ENCODE assay signal across 13 mouse cellular contexts in genomic region chr6:18087160-18087804, GRCm38 (mm10). TPM values are rescaled to one million over a fixed set of nuclear protein-coding genes. Genes with fewer than 3 reads are reported as not detected.
DNase-seq lines count a peak whose midpoint lies in the region; ATAC-seq and TF ChIP-seq lines count a peak whose summit lies in the region.
"Had no signal": no experiment of that assay in that cellular context is flagged by ENCODE, and none has a peak within 500 bp of the region (broad histone marks: within the 10 kb centered on the region; RNA-seq: fewer than 3 reads in every experiment).

No protein-coding gene starts in this region.

- POLR2A ChIA-PET in Patski (lab: Charles Lee): no interaction called here

- peak; percentile 32; the same call in 1 of the 2 replicates for ATAC-seq in intestine, embryonic 14.5 days (replicated peaks; ENCODE audit: low FRiP score, low TSS enrichment, low read depth)
- ATAC-seq in intestine, embryonic 16.5 days: no peak
- peak; percentile 54 for ATAC-seq in Patski
- no peak for ATAC-seq in limb, embryonic 14.5 days (ENCODE audit: low FRiP score, low read depth)

- peak; percentile 78 for TF ChIP-seq RAD21 in CH12.LX (IDR thresholded peaks at IDR 0.05; ENCODE audit: low read depth, low read length)

- TF ChIP-seq CTCF in CH12.LX (conservative IDR thresholded peaks at IDR 0.05 in 1 of 2, IDR thresholded peaks at IDR 0.05 in 1 of 2; ENCODE audit: low read depth in 2 of 2, low read length in 2 of 2) (peak in 1 of 2 experiments; percentile 67; a peak in 2 of 4 replicates), Patski (IDR thresholded peaks at IDR 0.05) (peak; percentile 64)

- H3K79me2 ChIP-seq in CH12.LX (replicated peaks; ENCODE audit: control insufficient read depth, extremely low read depth, insufficient read depth, poor library complexity, severe bottlenecking): no peaks in the 10 kb centered on the region

- in situ Hi-C loops in CH12.LX (cut with MboI; ENCODE audit: low pct_ligation_motif_present, low pct_unique_long_range_greater_than_20kb, low sequenced_read_pairs): loop anchor here (25.0 kb wide), 1 partner anchor 275 kb away; no protein-coding TSS in a partner anchor
- in situ Hi-C loops in Patski (cut with MboI; ENCODE audit: low pct_unique_long_range_greater_than_20kb): loop anchor here (5.0 to 10.0 kb wide), 2 partner anchors 285 to 728 kb away; no protein-coding TSS in a partner anchor

- WGBS in intestine, embryonic 14.5 days: 61% methylated on average over 5 of the region's 5 CpGs
- 58% methylated on average over 5 of the region's 5 CpGs for WGBS in intestine, embryonic 16.5 days
- 49% methylated on average over 5 of the region's 5 CpGs for WGBS in limb, embryonic 14.5 days

- no peaks in the 10 kb centered on the region for H3K9me3 ChIP-seq in intestine, embryonic 14.5 days (ENCODE audit: control insufficient read depth, low read length)
- H3K9me3 ChIP-seq in intestine, embryonic 16.5 days (ENCODE audit: control insufficient read depth, low read length): no peaks in the 10 kb centered on the region
- no peaks in the 10 kb centered on the region for H3K9me3 ChIP-seq in CH12.LX (replicated peaks; ENCODE audit: low read length)
- no peaks in the 10 kb centered on the region for H3K9me3 ChIP-seq in limb, embryonic 14.5 days (ENCODE audit: control insufficient read depth, low read length)

- no peaks in the 10 kb centered on the region for H3K36me3 ChIP-seq in intestine, embryonic 14.5 days (ENCODE audit: control insufficient read depth, insufficient read depth, low read length)
- H3K36me3 ChIP-seq in intestine, embryonic 16.5 days (ENCODE audit: control insufficient read depth, insufficient read depth, low read length): no peaks in the 10 kb centered on the region
- no peaks in the 10 kb centered on the region for H3K36me3 ChIP-seq in CH12.LX (replicated peaks in 1 of 2; ENCODE audit: control insufficient read depth in 1 of 2, insufficient read depth in 1 of 2, low read length in 1 of 2)
- H3K36me3 ChIP-seq in limb, embryonic 14.5 days (ENCODE audit: control insufficient read depth, insufficient read depth, low read length): no peaks in the 10 kb centered on the region

- dilution Hi-C loops in CH12.LX (cut with MboI; ENCODE audit: extremely low pct_ligation_motif_present, extremely low pct_unique_long_range_greater_than_20kb, low sequenced_read_pairs): no loop called here

- no peak for DNase-seq in intestine, embryonic 14.5 days (ENCODE audit: low spot score)
- DNase-seq in CH12.LX (ENCODE audit: extremely low read depth) (peak; percentile 19), Patski (ENCODE audit: low read depth, low spot score) (no peak)
- DNase-seq in limb, embryonic 14.5 days (ENCODE audit: low spot score): peak; percentile 80
- no peak for DNase-seq in testis, postnatal 14 days (ENCODE audit: low spot score)
- DNase-seq in gastrocnemius, adult 8-10 months (ENCODE audit: low spot score in 2 of 2): no peak
- DNase-seq in heart, postnatal 4 days: no peak
- DNase-seq: cerebellum, adult 18-20 months; left cerebral cortex, postnatal 4 days; right cerebral cortex, postnatal 4 days; thymus, postnatal 25 days had no signal

- H3K9ac ChIP-seq in intestine, embryonic 14.5 days (ENCODE audit: low read length): no peak overlapping the region
- no peak overlapping the region for H3K9ac ChIP-seq in intestine, embryonic 16.5 days (ENCODE audit: low read depth, low read length)
- no peak overlapping the region for H3K9ac ChIP-seq in CH12.LX (ENCODE audit: insufficient read depth, low read depth)
- no peak overlapping the region for H3K9ac ChIP-seq in limb, embryonic 14.5 days (ENCODE audit: low read depth, low read length, severe bottlenecking)

- H3K27ac ChIP-seq in intestine, embryonic 14.5 days (ENCODE audit: low read depth): no peak overlapping the region
- H3K27ac ChIP-seq in intestine, embryonic 16.5 days (ENCODE audit: low read length): no peak overlapping the region
- no peak overlapping the region for H3K27ac ChIP-seq in CH12.LX (ENCODE audit: insufficient read depth, low read depth)
- no peak overlapping the region for H3K27ac ChIP-seq in limb, embryonic 14.5 days (replicated peaks; ENCODE audit: low read depth, low read length)

- CTCF ChIA-PET in Patski (lab: Charles Lee): interaction anchor here (0.9 to 1.7 kb wide), 6 partner anchors 11 to 289 kb away, joined by 3 to 8 read pairs (median 3); no protein-coding TSS in a partner anchor

- H3K4me3 ChIP-seq in intestine, embryonic 14.5 days (ENCODE audit: low read depth, low read length): no peak overlapping the region
- no peak overlapping the region for H3K4me3 ChIP-seq in intestine, embryonic 16.5 days (ENCODE audit: low read length)
- no peak overlapping the region for H3K4me3 ChIP-seq in CH12.LX (replicated peaks in 1 of 3; ENCODE audit: low read depth in 2 of 3, low read length in 2 of 3, poor library complexity in 1 of 3)
- no peak overlapping the region for H3K4me3 ChIP-seq in limb, embryonic 14.5 days (replicated peaks; ENCODE audit: low read length)

- no peaks in the 10 kb centered on the region for H3K4me1 ChIP-seq in intestine, embryonic 14.5 days (replicated peaks; ENCODE audit: control insufficient read depth, insufficient read depth, low read length)
- H3K4me1 ChIP-seq in intestine, embryonic 16.5 days (ENCODE audit: control insufficient read depth, insufficient read depth, low read length): no peaks in the 10 kb centered on the region
- peaks cover 7% of the 10 kb centered on the region in 2 experiments for H3K4me1 ChIP-seq in CH12.LX (ENCODE audit: control insufficient read depth in 1 of 2, insufficient read depth in 2 of 2)
- no peaks in the 10 kb centered on the region for H3K4me1 ChIP-seq in limb, embryonic 14.5 days (ENCODE audit: control insufficient read depth, insufficient read depth, low read length)

- no peak for TF ChIP-seq EP300 in CH12.LX (IDR thresholded peaks at IDR 0.05; ENCODE audit: low read length)

- TF ChIP-seq POLR2A in CH12.LX (IDR thresholded peaks at IDR 0.05; ENCODE audit: low read depth, low read length): no peak
- TF ChIP-seq POLR2A in limb, embryonic 14.5 days (IDR thresholded peaks at IDR 0.05; ENCODE audit: borderline replicate concordance, extremely low read depth, insufficient read depth, insufficient read length): no peak

- H3K27me3 ChIP-seq in intestine, embryonic 14.5 days (replicated peaks; ENCODE audit: control insufficient read depth, insufficient read depth, low read length): no peaks in the 10 kb centered on the region
- H3K27me3 ChIP-seq in intestine, embryonic 16.5 days (replicated peaks; ENCODE audit: control insufficient read depth, insufficient read depth, low read length): no peaks in the 10 kb centered on the region
- H3K27me3 ChIP-seq in CH12.LX (replicated peaks): no peaks in the 10 kb centered on the region
- peaks cover 3% of the 10 kb centered on the region for H3K27me3 ChIP-seq in Patski
- no peaks in the 10 kb centered on the region for H3K27me3 ChIP-seq in limb, embryonic 14.5 days (ENCODE audit: control insufficient read depth, insufficient read depth, low read length)

- H3K4me2 ChIP-seq in intestine, embryonic 14.5 days (ENCODE audit: low read length): no peak overlapping the region
- H3K4me2 ChIP-seq in intestine, embryonic 16.5 days (ENCODE audit: low read depth, low read length): no peak overlapping the region
- no peak overlapping the region for H3K4me2 ChIP-seq in CH12.LX (ENCODE audit: insufficient read depth, low read depth, poor library complexity, severe bottlenecking)
- H3K4me2 ChIP-seq in limb, embryonic 14.5 days (replicated peaks; ENCODE audit: low read depth, low read length, severe bottlenecking): no peak overlapping the region

TF ChIP-seq in CH12.LX, 34 proteins besides CTCF, POLR2A, EP300 and RAD21:
- no peak for TF ChIP-seq HCFC1 (IDR thresholded peaks at IDR 0.05; ENCODE audit: low read depth, low read length)
- no peak for TF ChIP-seq MAZ (IDR thresholded peaks at IDR 0.05; ENCODE audit: low read depth, low read length)
- TF ChIP-seq UBTF (IDR thresholded peaks at IDR 0.05; ENCODE audit: low read depth, low read length): no peak
- no peak for TF ChIP-seq MYC (IDR thresholded peaks at IDR 0.05; ENCODE audit: low read depth, low read length)
- TF ChIP-seq SIN3A (IDR thresholded peaks at IDR 0.05; ENCODE audit: low read length): no peak
- no peak for TF ChIP-seq JUN (IDR thresholded peaks at IDR 0.05; ENCODE audit: insufficient read depth, low read depth, low read length)
- no peak for TF ChIP-seq ZMIZ1 (IDR thresholded peaks at IDR 0.05; ENCODE audit: low read depth, low read length)
- TF ChIP-seq SMC3 (IDR thresholded peaks at IDR 0.05; ENCODE audit: low read depth, low read length): peak; percentile 39

RNA-seq across cellular contexts. Expression of gene Asz1, which starts 21.6 kb away (rescaled TPM):
- polyA plus RNA-seq in intestine, embryonic 14.5 days (2014; fragmentation: Nextera tagmentation; extraction: Ambion mirVana): not detected in 2 replicates
- polyA plus RNA-seq in intestine, embryonic 16.5 days (2015; fragmentation: Nextera tagmentation; extraction: Ambion mirVana): 0.07 and 0.22 TPM in 2 replicates
- total RNA-seq in CH12.LX (2012; rRNA removed) (not detected in 2 replicates), CH12.LX (2014; rRNA removed) (not detected in 2 replicates)
- polyA plus RNA-seq in CH12.LX (2012; ENCODE audit: insufficient read length, low read depth) (not detected in 2 replicates), Patski (2021) (not detected)
- not detected in 2 replicates for polyA plus RNA-seq in limb, embryonic 14.5 days (2012; rRNA removed)
- polyA plus RNA-seq in limb, embryonic 14.5 days (2014; fragmentation: Nextera tagmentation; extraction: Ambion mirVana): not detected in 2 replicates
- not detected for total RNA-seq in gastrocnemius, adult 8-10 months (2022)
- total RNA-seq in heart, postnatal 4 days (2021): not detected
- total RNA-seq: left cerebral cortex, postnatal 4 days had no signal
- polyA plus RNA-seq: frontal cortex, adult 2 months had no signal

RNA-seq across cellular contexts. Expression of gene Wnt2, which starts 56.9 kb away (rescaled TPM):
- 0.35 and 0.66 TPM in 2 replicates for polyA plus RNA-seq in intestine, embryonic 14.5 days (2014; fragmentation: Nextera tagmentation; extraction: Ambion mirVana)
- 0.33 and 0.44 TPM in 2 replicates for polyA plus RNA-seq in intestine, embryonic 16.5 days (2015; fragmentation: Nextera tagmentation; extraction: Ambion mirVana)
- total RNA-seq in CH12.LX (2012; rRNA removed) (not detected in 2 replicates), CH12.LX (2014; rRNA removed) (not detected in 2 replicates)
- polyA plus RNA-seq in CH12.LX (2012; ENCODE audit: insufficient read length, low read depth) (not detected in 2 replicates), Patski (2021) (not detected)
- 4.2 and 4.3 TPM in 2 replicates for polyA plus RNA-seq in limb, embryonic 14.5 days (2012; rRNA removed)
- 5.1 and 6.8 TPM in 2 replicates for polyA plus RNA-seq in limb, embryonic 14.5 days (2014; fragmentation: Nextera tagmentation; extraction: Ambion mirVana)
- under 1 TPM in 2 of 4 experiments, not detected in 2; 0.21 to 0.34 TPM for total RNA-seq in gastrocnemius, adult 8-10 months (2022)
- 1 to 10 TPM; 1.6 to 1.8 TPM for total RNA-seq in heart, postnatal 4 days (2021)

Comparison
In these comparisons a context has a peak if more than half of its experiments do, and no peak if none do; other contexts are left out.
1. ATAC-seq: peak in intestine, embryonic 14.5 days (single experiment) and Patski (single experiment); none in intestine, embryonic 16.5 days (single experiment) and limb, embryonic 14.5 days (single experiment).
2. DNase-seq: peak in CH12.LX (single experiment) and limb, embryonic 14.5 days (single experiment); none in intestine, embryonic 14.5 days (single experiment), Patski (single experiment), testis, postnatal 14 days (single experiment), gastrocnemius, adult 8-10 months (0 of 2) and heart, postnatal 4 days (single experiment).